Mouse (Mus musculus): ENCODE data around the gene Prelid1. TPM values are rescaled to one million over a fixed set of nuclear protein-coding genes. Genes with fewer than 3 reads are reported as not detected.
A peak's percentile ranks its signal among the peaks of the same experiment; 100 is the strongest.

Prelid1 gene
- polyA plus RNA-seq, 1 experiment from 2014 or later = 338 TPM

GRCm38 (mm10) chr13:55337341-55337975, 17.2 kb downstream of the Prelid1 start:
- Histone ChIP-seq H3K4me3 (no peak overlapping the region), H3K27ac (replicated peaks) (no peak overlapping the region), H3K36me3 (no peaks in the 10 kb centered on the region), H3K9me3 (no peaks in the 10 kb centered on the region), H3K4me1 (replicated peaks) (no peaks in the 10 kb centered on the region), H3K9ac (no peak overlapping the region), H3K27me3 (no peaks in the 10 kb centered on the region), H3K4me2 (no peak overlapping the region)
- ATAC-seq (ENCODE audit: low FRiP score, low read depth) = no peak
- WGBS = 66% methylated on average over 10 of the region's 10 CpGs

GRCm38 (mm10) chr13:55338131-55339054, 18.1 kb downstream of the Prelid1 start:
- no peaks in the 10 kb centered on the region for H3K36me3 ChIP-seq
- WGBS = 54% methylated on average over 12 of the region's 12 CpGs
- no peak for ATAC-seq (ENCODE audit: low FRiP score, low read depth)

GRCm38 (mm10) chr13:55339259-55339658, 19.0 kb downstream of the Prelid1 start:
- Histone ChIP-seq H3K4me2 (no peak overlapping the region), H3K4me1 (replicated peaks) (no peaks in the 10 kb centered on the region), H3K36me3 (peaks cover 7% of the 10 kb centered on the region; the same call in 1 of the 2 replicates), H3K9me3 (no peaks in the 10 kb centered on the region), H3K9ac (no peak overlapping the region), H3K27me3 (no peaks in the 10 kb centered on the region), H3K27ac (replicated peaks) (no peak overlapping the region), H3K4me3 (no peak overlapping the region)
- no peak for ATAC-seq (ENCODE audit: low FRiP score, low read depth)
- WGBS = 44% methylated on average over 2 of the region's 2 CpGs

More at GRCm38 (mm10) chr13:55338131-55339054, 18.1 kb downstream of the Prelid1 start:
- H3K27ac ChIP-seq (replicated peaks) = no peak overlapping the region
- no peaks in the 10 kb centered on the region for H3K27me3 ChIP-seq
- H3K4me3 ChIP-seq = no peak overlapping the region
- no peaks in the 10 kb centered on the region for H3K9me3 ChIP-seq
- no peak overlapping the region for H3K4me2 ChIP-seq
- no peak overlapping the region for H3K9ac ChIP-seq
- H3K4me1 ChIP-seq (replicated peaks) = no peaks in the 10 kb centered on the region

GRCm38 (mm10) chr13:55342469-55342868, 22.2 kb downstream of the Prelid1 start:
- H3K36me3 ChIP-seq = peaks cover 39% of the 10 kb centered on the region
- ATAC-seq (ENCODE audit: low FRiP score, low read depth) = no peak
- WGBS = 45% methylated on average over 11 of the region's 11 CpGs
- no peaks in the 10 kb centered on the region for H3K27me3 ChIP-seq
- H3K4me3 ChIP-seq = no peak overlapping the region
- no peak overlapping the region for H3K9ac ChIP-seq
- H3K4me1 ChIP-seq (replicated peaks) = no peaks in the 10 kb centered on the region
- no peak overlapping the region for H3K27ac ChIP-seq (replicated peaks)
- no peak overlapping the region for H3K4me2 ChIP-seq
- H3K9me3 ChIP-seq = no peaks in the 10 kb centered on the region

- H3K27ac ChIP-seq (replicated peaks) = no peak overlapping the region
- ATAC-seq (ENCODE audit: low FRiP score, low read depth) = no peak
- WGBS = 88% methylated on average over 7 of the region's 7 CpGs
- H3K9me3 ChIP-seq = no peaks in the 10 kb centered on the region
- peaks cover 54% of the 10 kb centered on the region for H3K36me3 ChIP-seq
- H3K4me1 ChIP-seq (replicated peaks) = no peaks in the 10 kb centered on the region
- H3K9ac ChIP-seq = no peak overlapping the region
- H3K4me2 ChIP-seq = no peak overlapping the region
- H3K27me3 ChIP-seq = no peaks in the 10 kb centered on the region
- H3K4me3 ChIP-seq = no peak overlapping the region
Observed at GRCm38 (mm10) chr13:55344286-55344685, 24.0 kb downstream of the Prelid1 start.

GRCm38 (mm10) chr13:55346745-55347144, 26.4 kb downstream of the Prelid1 start:
- Histone ChIP-seq H3K36me3 (peaks cover 73% of the 10 kb centered on the region), H3K27ac (replicated peaks) (no peak overlapping the region), H3K4me2 (no peak overlapping the region), H3K4me1 (replicated peaks) (no peaks in the 10 kb centered on the region), H3K9me3 (no peaks in the 10 kb centered on the region), H3K9ac (no peak overlapping the region), H3K27me3 (no peaks in the 10 kb centered on the region), H3K4me3 (no peak overlapping the region)
- 0 out of 2 replicates have a peak, but pooled peaks have one; percentile 27 for ATAC-seq (ENCODE audit: low FRiP score, low read depth)
- WGBS = 90% methylated on average over 11 of the region's 11 CpGs

- Histone ChIP-seq H3K4me2 (peak overlapping the region; percentile 90), H3K27ac (replicated peaks) (no peak overlapping the region), H3K9me3 (no peaks in the 10 kb centered on the region), H3K9ac (peak overlapping the region; percentile 88), H3K27me3 (0 out of 2 replicates have a peak, but pooled peaks cover 2% of the 10 kb centered on the region), H3K4me1 (replicated peaks) (peaks cover 29% of the 10 kb centered on the region), H3K36me3 (peaks cover 12% of the 10 kb centered on the region), H3K4me3 (peak overlapping the region; percentile 67)
- ATAC-seq (ENCODE audit: low FRiP score, low read depth) = no peak
Observed at GRCm38 (mm10) chr13:55361145-55361544, 40.8 kb downstream of the Prelid1 start.

GRCm38 (mm10) chr13:55361974-55362452, 41.7 kb downstream of the Prelid1 start:
- no peaks in the 10 kb centered on the region for H3K9me3 ChIP-seq
- ATAC-seq (ENCODE audit: low FRiP score, low read depth) = peak; percentile 45; the same call in 1 of the 2 replicates
- H3K4me3 ChIP-seq = peak overlapping the region; percentile 67
- peak overlapping the region; percentile 88 for H3K27ac ChIP-seq (replicated peaks)
- peaks cover 29% of the 10 kb centered on the region for H3K4me1 ChIP-seq (replicated peaks)
- 1% methylated on average over 32 of the region's 32 CpGs for WGBS
- H3K27me3 ChIP-seq = 0 out of 2 replicates have a peak, but pooled peaks cover 2% of the 10 kb centered on the region
- peaks cover 11% of the 10 kb centered on the region; the same call in 1 of the 2 replicates for H3K36me3 ChIP-seq
- H3K9ac ChIP-seq = peak overlapping the region; percentile 88
- H3K4me2 ChIP-seq = peak overlapping the region; percentile 90

- peaks cover 9% of the 10 kb centered on the region; the same call in 1 of the 2 replicates for H3K36me3 ChIP-seq
- peak within 1 kb of the TSS; percentile 88 for H3K9ac ChIP-seq
- H3K4me3 ChIP-seq = peak within 1 kb of the TSS; percentile 67
- peak within 1 kb of the TSS; percentile 88 for H3K27ac ChIP-seq (replicated peaks)
- H3K27me3 ChIP-seq = 0 out of 2 replicates have a peak, but pooled peaks cover 2% of the 10 kb centered on the region
- H3K4me2 ChIP-seq = peak within 1 kb of the TSS; percentile 90
- 0% methylated on average over 35 of the region's 35 CpGs for WGBS
- no peaks in the 10 kb centered on the region for H3K9me3 ChIP-seq
- ATAC-seq (ENCODE audit: low FRiP score, low read depth) = peak; percentile 99
- H3K4me1 ChIP-seq (replicated peaks) = peaks cover 29% of the 10 kb centered on the region
Observed at GRCm38 (mm10) chr13:55362453-55363060, 42.3 kb downstream of the Prelid1 start, which contains the start of gene Lman2. Gene Lman2 (minus strand): TSS chr13:55362783.

- no peak overlapping the region for H3K4me3 ChIP-seq
- 78% methylated on average over 7 of the region's 7 CpGs for WGBS
- H3K9me3 ChIP-seq = no peaks in the 10 kb centered on the region
- no peak for ATAC-seq (ENCODE audit: low FRiP score, low read depth)
- no peaks in the 10 kb centered on the region for H3K4me1 ChIP-seq (replicated peaks)
- no peak overlapping the region for H3K4me2 ChIP-seq
- H3K27ac ChIP-seq (replicated peaks) = no peak overlapping the region
- no peak overlapping the region for H3K9ac ChIP-seq
- no peaks in the 10 kb centered on the region for H3K36me3 ChIP-seq
- 0 out of 2 replicates have a peak, but pooled peaks cover 6% of the 10 kb centered on the region for H3K27me3 ChIP-seq
Observed at GRCm38 (mm10) chr13:55368401-55368800, 48.1 kb downstream of the Prelid1 start.

- WGBS = 67% methylated on average over 13 of the region's 13 CpGs
- Histone ChIP-seq H3K27ac (replicated peaks) (no peak within 1 kb of the TSS), H3K27me3 (0 out of 2 replicates have a peak, but pooled peaks cover 8% of the 10 kb centered on the region), H3K4me1 (replicated peaks) (no peaks in the 10 kb centered on the region), H3K4me2 (peak within 1 kb of the TSS; percentile 19; the same call in 1 of the 2 replicates), H3K4me3 (no peak within 1 kb of the TSS), H3K9ac (no peak within 1 kb of the TSS), H3K9me3 (no peaks in the 10 kb centered on the region), H3K36me3 (no peaks in the 10 kb centered on the region)
- 0 out of 2 replicates have a peak, but pooled peaks have one; percentile 23 for ATAC-seq (ENCODE audit: low FRiP score, low read depth)
Observed at GRCm38 (mm10) chr13:55369531-55370114, 49.3 kb downstream of the Prelid1 start, which contains the start of gene Rgs14. Gene Rgs14 (plus strand): TSS chr13:55369732.

All from hindbrain, embryonic 15.5 days (tissue).